Mouse (Mus musculus) G1E (cell line): Measurements from ENCODE around the gene Ncapg2.

ENCODE experiments used
- CTCF ChIP-seq: IDR thresholded peaks from 2 replicates; pipeline ENCODE4 v1.5.1; 2012; ENCODE audit warnings: low read depth, low read length, inconsistent platforms, mixed read lengths
- GATA2 ChIP-seq: IDR thresholded peaks from 2 replicates; pipeline ENCODE4 v1.6.1; 2012; ENCODE audit warnings: low read depth, low read length, inconsistent platforms, borderline replicate concordance
- POLR2AphosphoS5 ChIP-seq: IDR thresholded peaks from 2 replicates; pipeline ENCODE4 v1.6.1; 2012; ENCODE audit warnings: low read depth, low read length, inconsistent platforms; ENCODE audit not compliant: insufficient replicate concordance

GRCm38 (mm10) chr12:116383101-116383500, 22.1 kb upstream of the Ncapg2 start:
- TF ChIP-seq CTCF (no peak), GATA2 (no peak), POLR2AphosphoS5 (no peak)
